Comparison of ENCODE assay signal across 27 mouse cellular contexts in genomic region chr1:79997911-79998310, GRCm38 (mm10).
"Had no signal": no experiment of that assay in that cellular context is flagged by ENCODE, and none has a peak within 500 bp of the region (broad histone marks: within the 10 kb centered on the region; RNA-seq: fewer than 3 reads in every experiment).

No protein-coding gene starts in this region.

- H3K4me2 ChIP-seq: embryonic facial prominence, embryonic 12.5 days; embryonic facial prominence, embryonic 13.5 days; embryonic facial prominence, embryonic 15.5 days; forebrain, embryonic 12.5 days; forebrain, embryonic 13.5 days; forebrain, embryonic 15.5 days had no signal

- H3K4me3 ChIP-seq: embryonic facial prominence, embryonic 10.5 days; embryonic facial prominence, embryonic 12.5 days; embryonic facial prominence, embryonic 13.5 days; embryonic facial prominence, embryonic 15.5 days; erythroblast, embryonic 14.5 days; forebrain, embryonic 10.5 days; forebrain, embryonic 12.5 days; forebrain, embryonic 13.5 days; forebrain, embryonic 15.5 days; gastrocnemius, adult 2 months; heart, adult 2 months had no signal

- H3K4me1 ChIP-seq: embryonic facial prominence, embryonic 15.5 days; forebrain, embryonic 12.5 days; forebrain, embryonic 13.5 days; forebrain, embryonic 15.5 days had no signal

- DNase-seq: cerebellum, adult 8-10 months; cerebellum, adult 9-10 months; cerebellum, adult 9-11 months; cerebellum, postnatal 10 days; cerebellum, postnatal 14 days; cerebellum, postnatal 25 days; cerebellum, postnatal 36 days; embryo, embryonic 11 days; forebrain, postnatal 0 days; gastrocnemius, adult 2 months; gastrocnemius, postnatal 10 days; gastrocnemius, postnatal 14 days; gastrocnemius, postnatal 25 days; gastrocnemius, postnatal 36 days; heart, adult 18-20 months; heart, adult 2 months had no signal

- H3K27me3 ChIP-seq: embryonic facial prominence, embryonic 12.5 days; embryonic facial prominence, embryonic 13.5 days; embryonic facial prominence, embryonic 15.5 days; forebrain, embryonic 12.5 days; forebrain, embryonic 13.5 days; forebrain, embryonic 15.5 days had no signal

- H3K36me3 ChIP-seq: embryonic facial prominence, embryonic 10.5 days; embryonic facial prominence, embryonic 12.5 days; embryonic facial prominence, embryonic 13.5 days; embryonic facial prominence, embryonic 15.5 days; forebrain, embryonic 10.5 days; forebrain, embryonic 12.5 days; forebrain, embryonic 15.5 days had no signal

- H3K9ac ChIP-seq: embryonic facial prominence, embryonic 12.5 days; embryonic facial prominence, embryonic 13.5 days; embryonic facial prominence, embryonic 15.5 days; forebrain, embryonic 12.5 days; forebrain, embryonic 13.5 days; forebrain, embryonic 15.5 days; forebrain, postnatal 0 days had no signal

- H3K27ac ChIP-seq: embryonic facial prominence, embryonic 10.5 days; embryonic facial prominence, embryonic 12.5 days; embryonic facial prominence, embryonic 13.5 days; embryonic facial prominence, embryonic 15.5 days; forebrain, embryonic 10.5 days; forebrain, embryonic 12.5 days; forebrain, embryonic 13.5 days; forebrain, embryonic 15.5 days; gastrocnemius, adult 2 months; heart, adult 2 months had no signal

- ATAC-seq: forebrain, embryonic 13.5 days; forebrain, embryonic 14.5 days; forebrain, embryonic 15.5 days; forebrain, embryonic 16.5 days; forebrain, postnatal 0 days had no signal

- H3K9me3 ChIP-seq: embryonic facial prominence, embryonic 10.5 days; embryonic facial prominence, embryonic 13.5 days; embryonic facial prominence, embryonic 15.5 days; forebrain, embryonic 12.5 days; forebrain, embryonic 13.5 days; forebrain, embryonic 15.5 days had no signal
